Mouse (Mus musculus): ENCODE measurements around the gene Ptprt. TPM values are rescaled to one million over a fixed set of nuclear protein-coding genes. Genes with fewer than 3 reads are reported as not detected.
A peak's percentile ranks its signal among the peaks of the same experiment; 100 is the strongest.

Ptprt gene
- total and polyA plus RNA-seq, 3 experiments: 0.76 TPM; not detected in 2

- peaks cover 72% of the 10 kb centered on the region for H3K9me3 ChIP-seq (replicated peaks; ENCODE audit: low read length)
Observed at GRCm38 (mm10) chr2:162512094-162512493, 148.9 kb downstream of the Ptprt start.

GRCm38 (mm10) chr2:162509016-162509415 lies 151.9 kb downstream of the Ptprt start:
- in situ Hi-C loops (cut with MboI; ENCODE audit: low pct_ligation_motif_present, low pct_unique_long_range_greater_than_20kb, low sequenced_read_pairs): no loop called here
- Histone ChIP-seq H3K4me3 (replicated peaks in 1 of 3; ENCODE audit: low read depth in 2 of 3, low read length in 2 of 3, poor library complexity in 1 of 3) (no peak overlapping the region), H3K27ac (ENCODE audit: insufficient read depth, low read depth) (no peak overlapping the region), H3K9me3 (replicated peaks; ENCODE audit: low read length) (peaks cover 67% of the 10 kb centered on the region), H3K4me1 (ENCODE audit: control insufficient read depth in 1 of 2, insufficient read depth in 2 of 2) (no peaks in the 10 kb centered on the region), H3K27me3 (replicated peaks) (no peaks in the 10 kb centered on the region), H3K36me3 (replicated peaks in 1 of 2; ENCODE audit: control insufficient read depth in 1 of 2, insufficient read depth in 1 of 2, low read length in 1 of 2) (no peaks in the 10 kb centered on the region), H3K79me2 (replicated peaks; ENCODE audit: control insufficient read depth, extremely low read depth, insufficient read depth, poor library complexity, severe bottlenecking) (no peaks in the 10 kb centered on the region), H3K9ac (ENCODE audit: insufficient read depth, low read depth) (no peak overlapping the region), H3K4me2 (ENCODE audit: insufficient read depth, low read depth, poor library complexity, severe bottlenecking) (no peak overlapping the region)
- TF ChIP-seq CTCF (conservative IDR thresholded peaks at IDR 0.05 in 1 of 2, IDR thresholded peaks at IDR 0.05 in 1 of 2; ENCODE audit: low read depth in 2 of 2, low read length in 2 of 2) (no peak), MAFK (IDR thresholded peaks at IDR 0.05; ENCODE audit: insufficient replicate concordance, low read length) (no peak), BHLHE40 (IDR thresholded peaks at IDR 0.05; ENCODE audit: low read depth, low read length) (no peak), IRF4 (IDR thresholded peaks at IDR 0.05; ENCODE audit: low read depth, low read length) (no peak), USF1 (IDR thresholded peaks at IDR 0.05; ENCODE audit: low read depth, low read length) (no peak), MAX (IDR thresholded peaks at IDR 0.05; ENCODE audit: low read length) (no peak), ZC3H11A (IDR thresholded peaks at IDR 0.05; ENCODE audit: low read depth, low read length) (no peak), ZNF384 (IDR thresholded peaks at IDR 0.05; ENCODE audit: low read depth, low read length) (no peak), RCOR1 (conservative IDR thresholded peaks at IDR 0.05; ENCODE audit: low read depth, low read length) (no peak), NRF1 (IDR thresholded peaks at IDR 0.05; ENCODE audit: low read depth, low read length) (no peak)
- dilution Hi-C loops (cut with MboI; ENCODE audit: extremely low pct_ligation_motif_present, extremely low pct_unique_long_range_greater_than_20kb, low sequenced_read_pairs): no loop called here
- DNase-seq (ENCODE audit: extremely low read depth): no peak

More at GRCm38 (mm10) chr2:162512094-162512493, 148.9 kb downstream of the Ptprt start:
- dilution Hi-C loops (cut with MboI; ENCODE audit: extremely low pct_ligation_motif_present, extremely low pct_unique_long_range_greater_than_20kb, low sequenced_read_pairs) (no loop called here), in situ Hi-C loops (cut with MboI; ENCODE audit: low pct_ligation_motif_present, low pct_unique_long_range_greater_than_20kb, low sequenced_read_pairs) (no loop called here)
- H3K9ac ChIP-seq (ENCODE audit: insufficient read depth, low read depth): no peak overlapping the region
- H3K79me2 ChIP-seq (replicated peaks; ENCODE audit: control insufficient read depth, extremely low read depth, insufficient read depth, poor library complexity, severe bottlenecking): no peaks in the 10 kb centered on the region
- no peaks in the 10 kb centered on the region for H3K4me1 ChIP-seq (ENCODE audit: control insufficient read depth in 1 of 2, insufficient read depth in 2 of 2)
- H3K36me3 ChIP-seq (replicated peaks in 1 of 2; ENCODE audit: control insufficient read depth in 1 of 2, insufficient read depth in 1 of 2, low read length in 1 of 2): no peaks in the 10 kb centered on the region
- TF ChIP-seq SMC3 (IDR thresholded peaks at IDR 0.05; ENCODE audit: low read depth, low read length) (no peak), CTCF (conservative IDR thresholded peaks at IDR 0.05 in 1 of 2, IDR thresholded peaks at IDR 0.05 in 1 of 2; ENCODE audit: low read depth in 2 of 2, low read length in 2 of 2) (0 out of 4 replicates have a peak, but pooled peaks of 1 of the 2 experiments have one; percentile 10)
- H3K27me3 ChIP-seq (replicated peaks): no peaks in the 10 kb centered on the region
- DNase-seq (ENCODE audit: extremely low read depth): no peak
- H3K4me3 ChIP-seq (replicated peaks in 1 of 3; ENCODE audit: low read depth in 2 of 3, low read length in 2 of 3, poor library complexity in 1 of 3): no peak overlapping the region
- no peak overlapping the region for H3K4me2 ChIP-seq (ENCODE audit: insufficient read depth, low read depth, poor library complexity, severe bottlenecking)
- no peak overlapping the region for H3K27ac ChIP-seq (ENCODE audit: insufficient read depth, low read depth)

DNA sequence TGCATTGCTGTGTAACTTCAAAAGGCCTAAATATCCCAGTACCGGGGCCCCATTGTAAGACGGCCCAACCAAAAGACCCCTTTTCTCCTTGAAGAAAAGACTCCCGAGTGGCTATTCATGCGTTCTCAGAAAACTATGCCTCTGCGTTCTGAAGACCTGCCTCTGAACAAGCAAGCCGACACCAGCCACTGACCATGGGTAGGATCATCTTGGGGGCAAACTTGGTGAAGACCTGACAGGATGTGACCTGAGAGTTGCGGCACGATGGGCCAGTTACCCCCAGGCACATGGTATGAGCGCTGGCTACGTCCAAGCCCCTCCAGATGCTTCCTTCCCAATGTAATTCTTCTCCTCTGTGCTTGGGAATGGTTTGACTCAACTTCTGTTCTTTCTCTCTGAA lies 153.3 kb downstream of the Ptprt start:
- Histone ChIP-seq H3K36me3 (replicated peaks in 1 of 2; ENCODE audit: control insufficient read depth in 1 of 2, insufficient read depth in 1 of 2, low read length in 1 of 2) (no peaks in the 10 kb centered on the region), H3K9ac (ENCODE audit: insufficient read depth, low read depth) (no peak overlapping the region), H3K79me2 (replicated peaks; ENCODE audit: control insufficient read depth, extremely low read depth, insufficient read depth, poor library complexity, severe bottlenecking) (no peaks in the 10 kb centered on the region), H3K9me3 (replicated peaks; ENCODE audit: low read length) (peaks cover 67% of the 10 kb centered on the region), H3K27ac (ENCODE audit: insufficient read depth, low read depth) (no peak overlapping the region), H3K4me1 (ENCODE audit: control insufficient read depth in 1 of 2, insufficient read depth in 2 of 2) (no peaks in the 10 kb centered on the region), H3K4me2 (ENCODE audit: insufficient read depth, low read depth, poor library complexity, severe bottlenecking) (no peak overlapping the region), H3K27me3 (replicated peaks) (no peaks in the 10 kb centered on the region), H3K4me3 (replicated peaks in 1 of 3; ENCODE audit: low read depth in 2 of 3, low read length in 2 of 3, poor library complexity in 1 of 3) (no peak overlapping the region)
- in situ Hi-C loops (cut with MboI; ENCODE audit: low pct_ligation_motif_present, low pct_unique_long_range_greater_than_20kb, low sequenced_read_pairs) (no loop called here), dilution Hi-C loops (cut with MboI; ENCODE audit: extremely low pct_ligation_motif_present, extremely low pct_unique_long_range_greater_than_20kb, low sequenced_read_pairs) (no loop called here)
- TF ChIP-seq JUN (IDR thresholded peaks at IDR 0.05; ENCODE audit: insufficient read depth, low read depth, low read length): no peak
- TF ChIP-seq MXI1 (IDR thresholded peaks at IDR 0.05; ENCODE audit: low read depth, low read length): no peak
- TF ChIP-seq PAX5 (IDR thresholded peaks at IDR 0.05; ENCODE audit: low read length): no peak
- TF ChIP-seq ZMIZ1 (IDR thresholded peaks at IDR 0.05; ENCODE audit: low read depth, low read length): no peak
- DNase-seq (ENCODE audit: extremely low read depth): no peak

Data from CH12.LX (cell line).